Mouse (Mus musculus): ENCODE measurements around the gene Slc33a1. TPM values are rescaled to one million over a fixed set of nuclear protein-coding genes. Genes with fewer than 3 reads are reported as not detected.

Slc33a1 gene
- polyA plus RNA-seq, 1 experiment from 2014 or later = 14.4 TPM

GRCm38 (mm10) chr3:63893677-63894076, 70.9 kb downstream of the Slc33a1 start:
- Histone ChIP-seq H3K27me3 (no peaks in the 10 kb centered on the region), H3K9ac (no peak overlapping the region), H3K9me3 (replicated peaks) (no peaks in the 10 kb centered on the region), H3K4me2 (replicated peaks) (no peak overlapping the region), H3K4me1 (peaks cover 24% of the 10 kb centered on the region), H3K4me3 (no peak overlapping the region), H3K36me3 (no peaks in the 10 kb centered on the region), H3K27ac (no peak overlapping the region)
- 49% methylated on average over 7 of the region's 7 CpGs for WGBS
- ATAC-seq (ENCODE audit: low FRiP score) = no peak

- H3K9me3 ChIP-seq (replicated peaks) = no peaks in the 10 kb centered on the region
- no peak overlapping the region for H3K9ac ChIP-seq
- H3K4me1 ChIP-seq = peaks cover 17% of the 10 kb centered on the region; the same call in 1 of the 2 replicates
- no peaks in the 10 kb centered on the region for H3K36me3 ChIP-seq
- 65% methylated on average over 3 of the region's 3 CpGs for WGBS
- H3K4me2 ChIP-seq (replicated peaks) = no peak overlapping the region
- no peak overlapping the region for H3K4me3 ChIP-seq
- ATAC-seq (ENCODE audit: low FRiP score) = no peak
- no peak overlapping the region for H3K27ac ChIP-seq
- H3K27me3 ChIP-seq = no peaks in the 10 kb centered on the region
Measured at GRCm38 (mm10) chr3:63892154-63892553, 72.4 kb downstream of the Slc33a1 start.

Other genes starting within 250 kb of the Slc33a1 start
- 25.2 and 25.5 TPM in 2 replicates for gene Plch1, start 65.3 kb downstream of the Slc33a1 start, polyA plus RNA-seq (2016; fragmentation: Nextera tagmentation; extraction: Ambion mirVana)
- 4.3 and 4.8 TPM in 2 replicates for gene E130311K13Rik, start 35.3 kb downstream of the Slc33a1 start, polyA plus RNA-seq (2016; fragmentation: Nextera tagmentation; extraction: Ambion mirVana)
- gene Gmps, start 11.3 kb upstream of the Slc33a1 start, polyA plus RNA-seq (2016; fragmentation: Nextera tagmentation; extraction: Ambion mirVana) = 52.6 and 54.7 TPM in 2 replicates
- gene Vmn2r1, start 116.8 kb upstream of the Slc33a1 start, polyA plus RNA-seq (2016; fragmentation: Nextera tagmentation; extraction: Ambion mirVana) = 0.05 and 0.08 TPM in 2 replicates
- gene Vmn2r2, start 177.2 kb upstream of the Slc33a1 start, polyA plus RNA-seq (2016; fragmentation: Nextera tagmentation; extraction: Ambion mirVana) = 0.05 TPM in 1 of 2 replicates, not detected in the other